Mouse (Mus musculus): ENCODE data around the gene Chordc1. TPM values are rescaled to one million over a fixed set of nuclear protein-coding genes. Genes with fewer than 3 reads are reported as not detected.

Chordc1 gene
- polyA plus RNA-seq (2012; rRNA removed): 60.9 and 63.6 TPM in 2 replicates

DNA sequence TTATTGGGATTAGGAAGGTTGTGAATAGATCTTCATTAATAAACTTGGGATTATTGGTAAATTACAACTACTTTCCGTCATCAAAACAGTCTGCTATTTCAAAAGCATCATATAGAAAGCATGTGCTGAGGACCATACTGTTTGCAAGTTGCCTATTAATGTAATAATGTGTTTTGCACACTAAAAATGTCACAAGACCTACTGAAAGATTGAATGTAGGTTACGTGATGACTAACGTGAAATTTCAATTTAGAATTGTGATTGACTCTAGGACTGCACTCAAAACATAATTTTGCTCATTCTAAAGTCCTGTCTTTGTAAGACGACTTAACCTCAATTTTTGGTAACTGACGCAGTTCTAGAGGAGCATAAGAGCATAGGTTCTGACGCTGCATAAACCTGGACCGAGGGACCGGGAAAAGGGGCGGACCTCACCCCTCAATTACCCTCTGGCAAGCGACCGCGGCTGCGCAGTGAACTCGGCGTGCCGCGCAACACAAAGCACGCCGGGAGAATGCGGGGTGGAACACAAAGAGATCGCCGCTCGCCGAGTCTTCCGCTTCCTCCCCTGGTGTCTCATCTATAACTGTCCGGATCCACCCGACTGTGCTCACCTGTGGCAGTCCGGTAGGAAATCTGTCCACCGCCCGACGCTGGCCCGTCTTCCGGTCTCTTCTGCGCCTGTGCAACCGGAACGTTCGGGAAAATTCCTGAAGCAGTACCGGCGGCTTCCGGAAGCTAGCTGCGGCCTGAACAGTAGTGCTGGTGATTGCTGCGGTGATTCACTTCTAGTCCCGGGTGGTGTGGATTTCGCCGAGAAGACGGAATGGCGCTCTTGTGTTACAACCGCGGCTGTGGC, at the start of gene Chordc1:
Gene Chordc1 (plus strand): TSS at position 555 of the 859 bp plus-strand sequence.

Other genes starting within 250 kb of the Chordc1 start
- 1.9 and 3.3 TPM in 2 replicates for gene Naalad2, start 110.9 kb downstream of the Chordc1 start, polyA plus RNA-seq (2012; rRNA removed)
- not detected in 2 replicates for gene Ubtfl1, start 112.3 kb downstream of the Chordc1 start, polyA plus RNA-seq (2012; rRNA removed)
- not detected in 2 replicates for gene Mbd3l2, start 138.5 kb downstream of the Chordc1 start, polyA plus RNA-seq (2012; rRNA removed)
- 26.8 and 28.6 TPM in 2 replicates for gene Zfp558, start 186.1 kb downstream of the Chordc1 start, polyA plus RNA-seq (2012; rRNA removed)
- not detected in 2 replicates for gene Mbd3l1, start 186.2 kb downstream of the Chordc1 start, polyA plus RNA-seq (2012; rRNA removed)

Measured in central nervous system, embryonic 14 days (tissue).